Mouse (Mus musculus) granulocyte monocyte progenitor cell, adult 5-6 weeks (primary cell): ENCODE results near the gene Smn1. TPM values are rescaled to one million over a fixed set of nuclear protein-coding genes. Genes with fewer than 3 reads are reported as not detected.
"Not testable (repeated sequence)": the region's sequence is repeated elsewhere in the genome, so short reads cannot be mapped to it uniquely, and the experiment has no call there.

Source experiments
- ATAC-seq: replicated peaks from 2 replicates; pipeline ENCODE4 v1.8.0; 2016; ENCODE audit warnings: mild to moderate bottlenecking, moderate TSS enrichment, inconsistent platforms; ENCODE audit not compliant: poor library complexity, severe bottlenecking
- total RNA-seq, 2 experiments: library from RNA; stranded (forward) in 1 of 2; stranded (reverse) in 1 of 2; fragments of 200-712, 200-1000 nt in 1 of 2; fragments of >200 nt in 1 of 2; fragmentation: Nextera tagmentation in 1 of 2; gene quantifications; 2 replicates each; pipeline ENCODE4 v1.2.3; 2014 to 2017

Gene Smn1
- total RNA-seq (2014; fragmentation: Nextera tagmentation) (101 and 113 TPM in 2 replicates), total RNA-seq (2017) (59.7 and 75.1 TPM in 2 replicates)

DNA sequence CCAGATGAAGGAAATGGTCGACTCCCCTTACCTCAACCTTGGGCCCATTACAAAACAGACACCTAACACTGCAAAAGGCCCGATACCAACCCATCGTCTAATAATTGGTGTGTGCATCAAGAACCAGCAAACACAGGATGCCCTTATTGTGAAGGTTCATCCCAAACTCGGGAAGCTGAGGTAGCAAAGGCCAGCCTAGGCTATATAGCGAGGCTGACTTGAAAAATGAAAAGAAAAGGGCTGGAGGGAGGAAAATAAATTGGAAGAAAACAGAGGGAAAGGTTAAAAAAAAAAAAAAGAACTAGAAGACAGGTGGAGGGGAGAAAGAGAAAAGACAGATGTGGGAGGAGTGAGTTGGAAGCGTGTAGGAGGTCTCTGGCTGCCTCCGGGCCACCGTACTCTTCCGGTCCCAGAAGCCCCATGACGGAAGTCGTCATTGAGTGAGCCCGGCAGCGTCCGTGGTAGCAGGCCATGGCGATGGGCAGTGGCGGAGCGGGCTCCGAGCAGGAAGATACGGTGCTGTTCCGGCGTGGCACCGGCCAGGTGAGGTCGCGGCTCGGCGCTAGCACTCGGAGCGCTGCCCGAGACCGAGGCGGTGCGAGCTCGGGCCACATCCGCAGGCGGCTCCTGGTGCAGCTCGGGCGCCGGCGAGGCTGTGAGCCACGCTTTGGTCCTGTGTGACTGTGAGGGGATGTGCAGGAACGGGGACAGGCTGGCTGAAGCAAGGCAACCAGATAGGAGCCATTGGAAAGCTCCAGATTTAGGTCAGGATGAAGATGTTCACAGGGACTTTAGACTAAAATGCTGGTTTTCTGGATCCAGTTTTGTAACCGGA, at the start of gene Smn1:
TSS of gene Smn1 (plus strand) at position 430 of the 835 bp plus-strand sequence.
- peak; percentile 100 for ATAC-seq

DNA sequence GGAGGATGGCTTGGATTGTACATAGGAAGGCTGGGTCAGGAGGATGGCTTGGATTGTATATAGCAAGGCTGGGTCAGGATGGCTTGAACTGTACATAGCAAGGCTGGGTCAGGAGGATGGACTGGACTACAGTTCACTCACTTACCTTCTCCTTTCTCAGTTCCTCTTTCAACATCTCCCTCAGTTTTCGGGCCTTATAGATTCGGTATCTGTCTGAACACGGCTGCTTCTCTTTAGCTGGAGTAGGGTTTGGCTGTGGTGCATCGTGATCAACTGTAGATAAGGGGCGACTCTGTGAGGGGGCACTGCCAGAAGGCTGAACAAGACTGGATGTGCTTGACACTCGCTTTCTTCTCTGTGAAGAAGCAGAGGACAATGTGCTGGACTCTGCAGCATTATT, 25.8 kb upstream of the Smn1 start:
- peak; percentile 56 for ATAC-seq

GRCm38 (mm10) chr13:100103052-100103658, 21.5 kb upstream of the Smn1 start:
- no peak for ATAC-seq

DNA sequence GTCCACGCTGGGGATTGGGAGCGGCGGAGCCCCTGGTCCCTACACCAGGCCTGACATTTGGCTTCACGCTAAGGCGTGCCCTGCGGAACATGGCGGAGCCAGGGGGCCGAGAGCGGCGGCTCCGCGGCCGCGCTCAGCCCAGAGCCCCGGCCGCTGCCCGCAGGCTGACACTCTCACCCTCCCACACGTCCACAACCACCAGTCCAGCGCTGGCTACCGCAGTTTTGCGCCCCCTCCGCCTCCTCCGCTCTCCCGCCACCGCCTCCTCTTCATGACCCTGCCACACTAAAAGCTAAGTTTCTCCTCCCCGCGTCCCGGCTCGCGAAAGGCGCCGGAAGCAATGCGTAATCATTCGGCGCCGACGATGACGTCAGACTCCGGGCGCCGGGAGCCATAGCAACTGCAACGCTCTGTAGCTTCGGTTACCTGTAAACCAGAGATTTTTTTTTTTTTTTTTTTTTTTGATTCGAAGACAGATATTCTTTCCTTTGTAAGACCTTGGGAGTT, 20.9 kb upstream of the Smn1 start, which contains the start of gene Bdp1:
TSS of gene Bdp1 (minus strand) at position 323 of the 507 bp plus-strand sequence.
- ATAC-seq = peak; percentile 85

DNA sequence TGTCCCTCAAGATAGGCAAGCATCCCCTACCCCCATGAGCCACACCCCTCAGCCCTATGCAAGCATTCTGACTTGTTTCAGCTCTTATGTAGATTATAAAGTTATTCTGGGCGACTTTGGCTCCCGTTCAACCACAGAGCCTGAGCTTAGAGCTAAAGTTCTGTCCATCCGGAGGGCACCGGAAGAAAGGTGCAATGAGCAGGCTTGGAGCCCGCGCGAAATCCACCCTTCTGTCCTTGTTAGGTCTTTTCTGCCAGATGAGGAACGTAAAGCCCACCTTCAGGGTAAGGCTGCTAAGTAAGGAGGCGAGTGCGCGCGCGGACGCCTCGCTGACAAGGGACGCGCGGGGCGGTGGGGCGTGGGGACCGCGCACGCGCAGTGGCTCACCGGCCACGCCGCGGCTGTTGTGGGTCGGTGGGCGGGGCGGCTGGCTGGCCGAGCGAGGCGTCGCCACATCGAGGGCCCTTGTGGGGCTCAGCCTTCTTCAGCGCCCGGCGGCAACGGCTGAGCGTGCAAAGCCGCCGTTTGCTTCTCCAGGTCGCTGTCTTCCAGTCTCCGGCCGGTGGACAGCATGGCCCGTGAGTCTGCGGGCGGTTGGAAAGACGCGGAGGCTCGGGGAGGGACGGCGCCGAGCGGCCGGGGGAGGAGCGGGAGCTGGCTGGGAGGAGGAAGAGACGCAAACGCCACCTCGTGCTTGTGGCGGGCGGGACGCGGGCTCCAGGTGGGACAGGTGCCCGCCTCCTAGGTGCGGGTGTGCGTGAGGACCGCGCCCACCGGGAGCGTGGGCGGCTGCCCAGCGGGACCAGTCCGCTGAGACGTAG, 16.8 kb upstream of the Smn1 start, which contains the start of gene Serf1:
TSS of gene Serf1 (plus strand) at position 361 of the 821 bp plus-strand sequence.
- peak; percentile 55 for ATAC-seq

DNA sequence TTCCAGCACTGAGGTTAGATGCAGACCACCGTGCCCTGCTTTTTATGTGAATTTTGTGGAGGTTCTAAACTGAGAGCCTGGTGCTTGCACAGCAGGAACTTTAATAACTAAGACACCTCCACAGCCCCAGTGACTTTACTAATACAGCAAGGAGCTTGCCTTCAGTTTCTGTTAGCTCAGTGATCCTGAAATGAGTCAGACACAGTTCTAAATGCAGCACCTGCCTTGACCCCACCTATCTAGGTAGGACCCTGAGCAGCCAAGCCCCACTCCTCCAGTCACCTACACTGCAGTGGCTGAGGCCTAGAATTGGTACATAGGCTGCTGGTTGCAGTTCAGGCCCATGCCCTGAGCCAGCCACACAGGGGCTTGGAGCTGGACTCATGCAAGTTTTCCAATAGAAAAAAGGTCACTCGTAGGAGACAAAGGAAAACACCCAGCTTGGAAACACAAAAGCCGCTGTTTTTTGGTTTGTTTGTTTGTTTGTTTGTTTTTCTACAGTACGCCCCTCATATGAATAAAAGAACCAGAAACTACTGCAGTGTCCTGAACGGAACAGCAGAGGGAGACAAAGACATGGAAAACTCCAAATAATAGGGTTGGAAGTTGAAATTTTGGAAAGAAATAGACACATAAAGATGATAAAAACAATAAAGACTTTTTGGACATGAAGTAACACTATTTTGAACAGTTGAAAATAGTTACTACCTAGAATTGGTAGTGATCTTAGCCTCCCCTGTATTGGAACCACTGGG, 12.3 kb upstream of the Smn1 start:
- ATAC-seq = peak; percentile 35; the same call in 1 of the 2 replicates

GRCm38 (mm10) chr13:100123970-100124369, 682 bp upstream of the Smn1 start:
- no peak for ATAC-seq

DNA sequence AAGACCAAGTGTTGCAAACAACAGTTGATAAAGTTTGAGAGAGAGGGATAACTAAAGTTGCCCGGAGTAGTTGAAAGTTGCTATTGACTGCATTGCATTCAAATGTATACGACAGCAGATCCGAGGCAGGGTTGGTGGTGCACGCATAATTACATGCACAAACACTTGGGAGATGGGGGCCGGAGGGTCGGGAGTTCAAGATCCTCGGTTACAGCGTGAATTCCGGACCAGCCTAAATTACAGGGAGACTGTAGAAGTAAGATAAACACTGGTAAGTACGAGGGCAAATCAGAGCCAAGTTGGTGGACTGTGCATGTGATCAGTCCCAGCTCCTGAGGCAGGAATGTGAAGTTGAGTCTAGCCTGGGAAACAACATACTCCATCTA, 599 bp downstream of the Smn1 start:
- no peak for ATAC-seq

DNA sequence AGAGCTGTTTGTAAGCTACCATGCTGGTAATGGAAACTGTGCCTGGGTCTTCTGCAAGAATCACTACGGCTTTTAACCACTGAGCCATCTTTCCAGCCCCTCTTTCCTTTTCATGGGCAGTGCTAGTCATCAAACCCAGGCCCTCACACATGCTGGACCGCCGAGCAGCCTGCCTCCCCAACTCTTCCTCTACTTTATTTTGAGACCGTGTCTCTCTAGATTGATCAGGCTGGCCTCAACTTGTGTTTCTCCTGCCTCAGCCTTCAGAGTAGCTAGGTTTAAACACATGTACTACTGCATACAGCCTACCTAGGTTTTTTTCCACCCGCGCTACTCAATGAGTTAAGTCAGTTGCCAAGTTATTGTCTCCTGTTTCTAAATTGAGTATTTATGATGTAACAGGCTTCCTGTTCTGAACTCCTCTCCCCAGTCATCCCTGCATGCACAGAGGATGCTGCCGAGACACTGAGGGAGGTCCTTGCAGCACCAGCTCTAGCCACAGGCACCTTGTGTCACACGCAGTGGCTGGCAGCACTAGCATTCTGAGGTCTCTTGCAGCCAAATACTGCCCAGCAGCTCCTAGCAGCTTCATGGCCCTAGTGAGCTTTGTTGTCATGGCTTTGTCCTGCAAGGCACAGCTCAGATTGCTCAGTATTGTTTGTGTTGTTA, 17.1 kb downstream of the Smn1 start:
- peak; percentile 93 for ATAC-seq

- ATAC-seq = peak; percentile 98
These were observed 28.0 kb downstream of the Smn1 start for GRCm38 (mm10) chr13:100152659-100153058.

GRCm38 (mm10) chr13:100156624-100157023, 32.0 kb downstream of the Smn1 start:
- ATAC-seq = peak; percentile 25

DNA sequence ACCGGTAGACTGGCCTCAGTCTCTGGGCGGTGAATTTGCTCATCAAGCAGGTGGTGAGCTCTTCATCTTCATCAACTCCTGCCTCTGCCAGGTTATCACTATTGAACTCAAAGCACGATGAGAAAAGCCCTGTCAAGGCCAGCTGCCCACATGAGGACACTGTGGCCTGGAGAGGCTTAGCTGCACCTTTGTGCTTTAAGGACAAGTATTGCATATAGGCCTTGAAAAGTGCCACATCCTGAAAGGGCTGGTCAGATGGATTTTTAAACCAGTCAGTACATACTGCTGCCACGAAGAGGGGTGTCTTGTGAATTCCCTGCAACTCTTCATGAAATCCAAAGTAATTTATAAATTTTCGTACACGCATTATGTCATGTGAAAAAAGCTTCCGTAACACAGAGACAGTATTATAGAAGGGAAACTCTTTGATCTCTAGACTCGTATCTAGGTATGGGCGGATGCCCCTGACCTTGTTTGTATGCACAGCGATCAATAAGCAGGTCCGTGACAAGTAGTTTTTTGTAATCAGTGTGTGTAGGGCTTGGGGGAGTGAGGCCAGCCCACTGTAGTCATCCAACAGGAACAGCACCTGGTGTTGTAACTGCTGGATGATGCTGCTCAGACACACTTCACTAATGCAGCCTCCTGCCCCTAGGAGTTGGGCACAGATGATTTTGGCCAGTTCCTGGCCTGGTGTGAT, 36.7 kb downstream of the Smn1 start:
- not testable (repeated sequence) for ATAC-seq

DNA sequence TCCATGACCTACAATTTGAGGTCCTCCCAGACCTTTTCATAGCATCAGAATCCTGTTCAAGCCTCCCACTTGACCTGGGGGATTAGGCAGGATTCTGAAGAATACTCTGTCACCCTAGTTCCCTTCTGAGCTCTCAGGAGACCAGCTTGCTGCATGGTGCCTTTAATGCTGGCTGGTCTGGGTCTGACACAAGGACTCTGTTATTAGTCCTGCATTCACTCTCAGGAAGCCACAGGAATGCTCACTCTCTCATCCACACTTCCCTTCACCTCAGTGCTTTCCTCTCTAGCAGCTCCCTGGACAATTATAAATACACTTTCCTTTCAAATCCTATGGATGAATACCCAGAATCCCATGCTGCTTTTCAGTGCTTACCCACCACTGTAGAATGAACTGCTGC, 37.8 kb downstream of the Smn1 start:
- ATAC-seq = not testable (repeated sequence)

GRCm38 (mm10) chr13:100166378-100166777, 41.7 kb downstream of the Smn1 start:
- ATAC-seq = not testable (repeated sequence)

DNA sequence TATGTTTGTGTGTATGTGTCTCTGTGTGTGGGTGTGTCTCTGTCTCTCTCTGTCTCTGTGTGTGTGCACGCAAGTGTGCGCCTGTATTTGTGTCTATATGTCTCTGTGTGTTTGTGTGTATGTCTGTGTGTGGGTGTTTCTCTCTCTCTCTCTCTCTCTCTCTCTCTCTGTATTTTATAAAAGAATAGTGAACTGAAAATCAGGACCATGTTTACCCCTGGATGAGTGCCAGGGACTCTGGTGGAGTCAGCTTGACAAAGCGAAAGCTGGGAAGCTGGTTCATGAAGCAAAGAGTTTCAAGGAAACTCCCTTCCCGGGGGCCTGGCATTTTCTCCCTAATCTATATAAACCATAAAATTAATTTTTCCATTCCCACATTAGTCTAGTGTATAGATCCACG, 49.7 kb downstream of the Smn1 start:
- not testable (repeated sequence) for ATAC-seq

DNA sequence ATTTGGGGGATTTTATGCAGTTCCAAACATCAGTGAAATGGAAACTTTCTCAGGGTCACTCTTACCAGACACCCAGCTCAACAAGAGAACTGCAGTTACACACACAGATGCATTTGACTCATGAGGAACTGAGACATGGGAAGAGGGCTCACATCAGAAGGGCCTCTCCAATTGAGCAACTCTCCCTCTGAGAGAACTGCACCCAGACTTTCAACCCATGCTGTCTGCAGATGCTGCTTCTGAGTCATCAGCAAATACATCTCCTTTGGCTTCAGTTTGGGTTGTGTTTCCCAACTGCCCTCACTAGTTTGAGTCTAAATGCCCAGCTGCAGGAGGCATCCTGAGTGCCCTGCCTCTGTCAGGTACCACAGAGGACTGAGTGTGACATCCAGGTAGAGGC, 58.5 kb downstream of the Smn1 start:
- ATAC-seq = peak; percentile 99
